9 mouse cellular contexts compared by ENCODE assay signal in the genomic region with DNA sequence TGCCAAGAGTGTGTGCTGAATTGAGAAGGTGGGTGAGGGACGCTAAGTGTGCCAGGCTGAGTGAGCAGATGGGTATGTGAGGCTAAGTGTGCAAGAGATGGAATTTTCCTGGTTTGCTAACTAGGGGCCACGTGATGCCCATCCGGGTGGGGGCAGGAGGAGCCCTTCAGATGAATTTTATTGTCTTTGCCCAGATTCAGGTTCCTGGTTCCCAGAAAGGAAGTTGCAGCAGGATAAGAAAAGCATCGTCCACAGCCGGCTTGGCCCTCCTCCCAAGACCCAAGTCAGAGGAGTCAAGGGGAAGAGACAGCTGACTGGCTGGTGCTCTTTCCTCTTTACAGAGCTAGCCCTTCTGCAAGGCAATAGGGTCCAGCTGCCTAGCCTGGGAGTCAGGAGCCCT. TPM values are rescaled to one million over a fixed set of nuclear protein-coding genes. Genes with fewer than 3 reads are reported as not detected.
DNase-seq lines count a peak whose midpoint lies in the region; ATAC-seq and TF ChIP-seq lines count a peak whose summit lies in the region.
"Had no signal": no experiment of that assay in that cellular context is flagged by ENCODE, and none has a peak within 500 bp of the region (broad histone marks: within the 10 kb centered on the region; RNA-seq: fewer than 3 reads in every experiment).

Gene Fam167b (minus strand): TSS at position 84 of the 400 bp plus-strand sequence.

- ATAC-seq in heart, embryonic 14.5 days (ENCODE audit: insufficient number of reproducible peaks, insufficient read depth, low FRiP score, low read depth) = no peak; the same call in 1 of the 2 replicates
- ATAC-seq in cerebellum, adult (ENCODE audit: insufficient number of reproducible peaks, low FRiP score, low TSS enrichment) = no peak

- H3K36me3 ChIP-seq in CH12.LX (replicated peaks in 1 of 2; ENCODE audit: control insufficient read depth in 1 of 2, insufficient read depth in 1 of 2, low read length in 1 of 2) = no peaks in the 10 kb centered on the region
- no peaks in the 10 kb centered on the region for H3K36me3 ChIP-seq in heart, embryonic 14.5 days (ENCODE audit: control insufficient read depth, insufficient read depth, low read length)
- H3K36me3 ChIP-seq: stomach, embryonic 15.5 days had no signal

- dilution Hi-C loops in CH12.LX (cut with MboI; ENCODE audit: extremely low pct_ligation_motif_present, extremely low pct_unique_long_range_greater_than_20kb, low sequenced_read_pairs) = no loop called here

- no peak for TF ChIP-seq EP300 in CH12.LX (IDR thresholded peaks at IDR 0.05; ENCODE audit: low read length)

- no peaks in the 10 kb centered on the region for H3K79me2 ChIP-seq in CH12.LX (replicated peaks; ENCODE audit: control insufficient read depth, extremely low read depth, insufficient read depth, poor library complexity, severe bottlenecking)

- no peaks in the 10 kb centered on the region for H3K27me3 ChIP-seq in CH12.LX (replicated peaks)
- no peaks in the 10 kb centered on the region for H3K27me3 ChIP-seq in heart, embryonic 14.5 days (ENCODE audit: control insufficient read depth, insufficient read depth, low read length)
- H3K27me3 ChIP-seq: stomach, embryonic 15.5 days had no signal

- no peaks in the 10 kb centered on the region for H3K9me3 ChIP-seq in CH12.LX (replicated peaks; ENCODE audit: low read length)
- no peaks in the 10 kb centered on the region for H3K9me3 ChIP-seq in heart, embryonic 14.5 days (ENCODE audit: control insufficient read depth, low read length)
- H3K9me3 ChIP-seq: stomach, embryonic 15.5 days had no signal

- no peak for TF ChIP-seq CTCF in CH12.LX (conservative IDR thresholded peaks at IDR 0.05 in 1 of 2, IDR thresholded peaks at IDR 0.05 in 1 of 2; ENCODE audit: low read depth in 2 of 2, low read length in 2 of 2)

- WGBS in heart, embryonic 14.5 days = 63% methylated on average over 5 of the region's 5 CpGs

- peak within 1 kb of the TSS; percentile 14; the same call in 1 of the 2 replicates for H3K9ac ChIP-seq in CH12.LX (ENCODE audit: insufficient read depth, low read depth)
- 0 out of 2 replicates have a peak within 1 kb of the TSS, but pooled peaks have one; percentile 9 for H3K9ac ChIP-seq in heart, embryonic 14.5 days (ENCODE audit: low read length)
- H3K9ac ChIP-seq: stomach, embryonic 15.5 days had no signal

- no peak for TF ChIP-seq RAD21 in CH12.LX (IDR thresholded peaks at IDR 0.05; ENCODE audit: low read depth, low read length)

- peak within 1 kb of the TSS; percentile 5 to 44 (median 35) for H3K4me3 ChIP-seq in CH12.LX (replicated peaks in 1 of 3; ENCODE audit: low read depth in 2 of 3, low read length in 2 of 3, poor library complexity in 1 of 3)
- 0 out of 4 replicates have a peak within 1 kb of the TSS, but pooled peaks of 1 of the 2 experiments have one; percentile 4 for H3K4me3 ChIP-seq in heart, embryonic 14.5 days (ENCODE audit: control insufficient read depth in 1 of 2, insufficient read depth in 1 of 2, low read depth in 1 of 2, low read length in 2 of 2)
- H3K4me3 ChIP-seq: stomach, embryonic 15.5 days had no signal

- H3K4me1 ChIP-seq in CH12.LX (ENCODE audit: control insufficient read depth in 1 of 2, insufficient read depth in 2 of 2) = peaks cover 26 to 73% of the 10 kb centered on the region in 2 experiments
- peaks cover 2 to 15% of the 10 kb centered on the region in 2 experiments; a peak in 3 of 4 replicates for H3K4me1 ChIP-seq in heart, embryonic 14.5 days (ENCODE audit: control insufficient read depth in 2 of 2, insufficient read depth in 2 of 2, low read length in 2 of 2)
- H3K4me1 ChIP-seq: stomach, embryonic 15.5 days had no signal

- in situ Hi-C loops in CH12.LX (cut with MboI; ENCODE audit: low pct_ligation_motif_present, low pct_unique_long_range_greater_than_20kb, low sequenced_read_pairs) = no loop called here

- H3K27ac ChIP-seq in CH12.LX (ENCODE audit: insufficient read depth, low read depth) = peak within 1 kb of the TSS; percentile 48
- peak within 1 kb of the TSS; percentile 60 to 70 for H3K27ac ChIP-seq in heart, embryonic 14.5 days (replicated peaks in 1 of 2; ENCODE audit: control insufficient read depth in 1 of 2, insufficient read depth in 1 of 2, low read depth in 2 of 2, low read length in 2 of 2)
- H3K27ac ChIP-seq: macrophage; stomach, embryonic 15.5 days had no signal

- DNase-seq in CH12.LX (ENCODE audit: extremely low read depth) = no peak
- DNase-seq in adrenal gland, adult 8-10 months = peak; percentile 48
- peak; percentile 47 to 66 for DNase-seq in kidney, postnatal 4 days
- no peak for DNase-seq in right cerebral cortex, postnatal 14 days
- DNase-seq in testis, postnatal 10 days (ENCODE audit: low spot score) = no peak

- H3K4me2 ChIP-seq in CH12.LX (ENCODE audit: insufficient read depth, low read depth, poor library complexity, severe bottlenecking) = peak within 1 kb of the TSS; percentile 58
- H3K4me2 ChIP-seq in heart, embryonic 14.5 days (ENCODE audit: low read length) = peak within 1 kb of the TSS; percentile 31
- H3K4me2 ChIP-seq: stomach, embryonic 15.5 days had no signal

- TF ChIP-seq POLR2A in CH12.LX (IDR thresholded peaks at IDR 0.05; ENCODE audit: low read depth, low read length) = no peak

TF ChIP-seq in CH12.LX, 34 proteins besides CTCF, POLR2A, EP300 and RAD21:
- TF ChIP-seq KAT2A (IDR thresholded peaks at IDR 0.05; ENCODE audit: insufficient replicate concordance, low read length) = no peak
- TF ChIP-seq POLR2AphosphoS2 (IDR thresholded peaks at IDR 0.05; ENCODE audit: low read depth, low read length) = no peak

RNA-seq across cellular contexts. Expression of gene Fam167b, which starts in this region (rescaled TPM):
- total RNA-seq in CH12.LX (2012; rRNA removed) (1.1 and 1.4 TPM in 2 replicates), CH12.LX (2014; rRNA removed) (0.49 TPM in 1 of 2 replicates, not detected in the other)
- 0.82 and 1.2 TPM in 2 replicates for polyA plus RNA-seq in CH12.LX (2012; ENCODE audit: insufficient read length, low read depth)
- 10 to 100 TPM; 25.5 to 43.5 (median 29.0) TPM for total RNA-seq in adrenal gland, adult 8-10 months (2022)
- 5.3 and 5.6 TPM in 2 replicates for polyA plus RNA-seq in heart, embryonic 14.5 days (2014; fragmentation: Nextera tagmentation; extraction: Ambion mirVana)
- polyA plus RNA-seq: macrophage had no signal

Comparison
In these comparisons a context has a peak if more than half of its experiments do, and no peak if none do; other contexts are left out.
1. RNA of gene Fam167b (total RNA-seq): 25.5 to 43.5 TPM in adrenal gland, adult 8-10 months; 0.49 to 1.4 TPM in CH12.LX; every median in the first group is over 10 times any median in the second.
2. DNase-seq: peak in adrenal gland, adult 8-10 months (single experiment) and kidney, postnatal 4 days (2 of 2); none in CH12.LX (single experiment), right cerebral cortex, postnatal 14 days (single experiment) and testis, postnatal 10 days (single experiment).